Mouse (Mus musculus) neural tube, postnatal 0 days (tissue): ENCODE measurements around the gene Rbm5. TPM values are rescaled to one million over a fixed set of nuclear protein-coding genes. Genes with fewer than 3 reads are reported as not detected.

Experiments used
- polyA plus RNA-seq: library from polyadenylated mRNA; unstranded; fragments of >200 nt; fragmentation: Nextera tagmentation; extraction: Ambion mirVana; gene quantifications from 2 replicates; pipeline ENCODE4 v1.2.1, GENCODE M21; 2015

Rbm5 gene
- 136 and 143 TPM in 2 replicates for polyA plus RNA-seq

DNA sequence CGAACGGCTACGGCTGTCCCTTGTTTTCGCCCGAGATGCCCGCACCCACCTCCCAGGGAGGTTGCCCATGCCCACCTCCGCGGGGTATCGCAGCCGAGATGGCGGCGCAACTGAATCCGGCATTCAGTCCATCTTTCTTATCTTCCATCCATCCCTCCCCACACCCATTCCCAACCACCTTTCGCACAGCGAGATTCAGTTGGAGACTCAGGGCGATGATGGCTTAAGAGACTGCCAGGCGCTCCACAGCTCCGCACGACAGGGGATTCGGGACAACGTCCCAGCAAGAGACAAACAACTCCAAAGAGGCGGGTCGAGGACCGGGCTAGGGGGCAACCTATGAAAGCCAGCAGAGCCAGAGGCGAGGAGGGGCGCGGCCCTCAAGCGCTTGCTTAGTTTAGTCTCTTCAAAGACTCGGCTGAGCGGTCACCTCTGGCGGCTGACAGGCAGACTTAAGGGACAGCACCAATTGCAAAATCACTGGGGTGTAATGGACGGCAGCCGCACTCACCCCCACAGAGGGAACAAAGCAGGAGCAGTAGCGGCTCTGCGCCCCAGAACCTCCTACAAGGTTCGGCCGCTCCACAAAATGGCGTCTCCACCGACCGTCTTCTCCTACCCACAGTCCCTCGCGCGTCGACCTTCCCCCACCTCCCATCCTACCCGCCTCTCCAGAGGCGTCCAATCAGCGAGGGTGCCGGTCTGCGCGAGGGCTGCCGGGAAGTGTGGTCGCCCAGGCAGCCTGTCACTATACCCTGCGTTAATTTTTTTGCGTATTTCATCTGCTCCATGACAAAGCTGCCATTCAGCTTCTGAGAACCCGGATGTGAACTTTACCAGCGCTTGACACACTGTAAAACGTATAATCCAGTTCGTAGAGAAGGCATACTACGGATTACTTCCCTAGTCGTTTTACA, at the start of gene Rbm5:
Gene Rbm5 (minus strand): TSS at position 623 of the 917 bp plus-strand sequence.

DNA sequence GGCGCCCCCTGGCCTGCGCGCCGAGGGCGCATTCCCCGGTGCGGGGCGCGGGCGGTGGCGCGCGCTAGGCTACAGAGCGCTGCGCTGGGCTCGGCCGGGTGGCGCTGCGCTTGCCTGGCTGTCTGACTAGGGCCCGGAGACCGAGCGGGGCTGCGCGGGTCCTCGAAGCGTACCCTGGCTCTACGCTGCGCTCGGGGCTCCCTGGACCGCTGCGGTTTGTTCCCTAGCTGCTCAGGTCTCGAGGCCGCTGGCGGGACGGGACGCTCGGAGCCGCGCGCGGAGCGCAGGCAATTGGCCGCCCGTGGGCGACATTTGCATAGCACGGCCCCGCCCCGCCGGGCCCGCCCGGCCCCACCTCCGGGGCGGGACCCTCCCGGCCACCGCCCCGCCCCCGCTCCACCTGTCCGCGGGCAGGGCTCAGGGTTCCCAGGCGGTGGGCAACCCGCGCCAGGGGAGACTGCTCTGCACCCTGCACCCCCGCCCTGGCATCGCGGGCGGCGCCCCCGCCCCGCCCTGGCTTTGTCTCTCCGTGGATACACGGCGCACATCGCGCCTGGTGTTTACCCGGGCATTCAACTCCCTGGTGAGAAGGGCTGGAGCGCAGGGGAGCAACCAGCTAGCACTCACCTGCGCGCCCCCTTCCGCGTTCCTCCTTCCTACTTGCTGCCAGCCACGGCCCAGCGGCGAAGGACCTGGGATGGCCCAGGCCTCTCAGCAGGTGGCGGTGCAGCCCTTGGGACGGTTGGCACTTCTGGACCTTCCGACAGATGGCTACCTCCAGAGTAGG, 60.9 kb downstream of the Rbm5 start, which contains the start of gene Sema3f:
Gene Sema3f (minus strand): TSS at position 779 of the 787 bp plus-strand sequence.

Other genes with a start within 250 kb of the Rbm5 start
- gene Tmem115, start 237.1 kb downstream of the Rbm5 start, polyA plus RNA-seq, result 48.4 and 50.3 TPM in 2 replicates
- gene Cyb561d2, start 228.8 kb downstream of the Rbm5 start, polyA plus RNA-seq, result 64.1 and 65.4 TPM in 2 replicates
- gene Nprl2, start 228.8 kb downstream of the Rbm5 start, polyA plus RNA-seq, result 57.7 and 63.8 TPM in 2 replicates
- gene Zmynd10, start 223.7 kb downstream of the Rbm5 start, polyA plus RNA-seq, result 2.3 and 2.8 TPM in 2 replicates
- gene Rassf1, start 219.4 kb downstream of the Rbm5 start, polyA plus RNA-seq, result 33.1 and 41.1 TPM in 2 replicates
- 121 and 123 TPM in 2 replicates for gene Tusc2, start 207.7 kb downstream of the Rbm5 start, polyA plus RNA-seq
- gene Hyal2, start 203.1 kb downstream of the Rbm5 start, polyA plus RNA-seq, result 40.8 and 41.1 TPM in 2 replicates
- gene Hyal1, start 194.1 kb downstream of the Rbm5 start, polyA plus RNA-seq, result 5.3 and 5.8 TPM in 2 replicates
- gene Naa80, start 192.1 kb downstream of the Rbm5 start, polyA plus RNA-seq, result 19.3 and 21.4 TPM in 2 replicates
- 1.8 and 2.2 TPM in 2 replicates for gene Hyal3, start 190.2 kb downstream of the Rbm5 start, polyA plus RNA-seq
- 10.7 and 15.2 TPM in 2 replicates for gene Ifrd2, start 183.4 kb downstream of the Rbm5 start, polyA plus RNA-seq
- 8.4 and 9.7 TPM in 2 replicates for gene Sema3b, start 161.8 kb downstream of the Rbm5 start, polyA plus RNA-seq
- 303 and 324 TPM in 2 replicates for gene Gnai2, start 135.6 kb downstream of the Rbm5 start, polyA plus RNA-seq
- gene Slc38a3, start 101.5 kb downstream of the Rbm5 start, polyA plus RNA-seq, result 54.2 and 66.6 TPM in 2 replicates
- gene Gnat1, start 91.3 kb downstream of the Rbm5 start, polyA plus RNA-seq, result 3.0 and 4.8 TPM in 2 replicates
- 8.0 and 9.4 TPM in 2 replicates for gene Sema3f, start 60.5 kb downstream of the Rbm5 start, polyA plus RNA-seq
- gene Rbm6, start 102.2 kb upstream of the Rbm5 start, polyA plus RNA-seq, result 50.8 and 55.7 TPM in 2 replicates
- 13.8 and 15.2 TPM in 2 replicates for gene Mon1a, start 117.2 kb upstream of the Rbm5 start, polyA plus RNA-seq
- gene Mst1r, start 135.9 kb upstream of the Rbm5 start, polyA plus RNA-seq, result 1.4 and 1.6 TPM in 2 replicates
- not detected in 2 replicates for gene Actl11, start 157.5 kb upstream of the Rbm5 start, polyA plus RNA-seq
- gene Camkv, start 164.7 kb upstream of the Rbm5 start, polyA plus RNA-seq, result 83.3 and 101 TPM in 2 replicates
- 5.1 and 7.6 TPM in 2 replicates for gene Traip, start 179.1 kb upstream of the Rbm5 start, polyA plus RNA-seq
- gene Uba7, start 204.5 kb upstream of the Rbm5 start, polyA plus RNA-seq, result 8.6 and 10.5 TPM in 2 replicates
- 0.36 and 0.93 TPM in 2 replicates for gene Gm20661, start 212.1 kb upstream of the Rbm5 start, polyA plus RNA-seq
- 19.8 and 20.4 TPM in 2 replicates for gene Inka1, start 214.9 kb upstream of the Rbm5 start, polyA plus RNA-seq
- 1.2 and 2.5 TPM in 2 replicates for gene Cdhr4, start 221.5 kb upstream of the Rbm5 start, polyA plus RNA-seq
- gene Gm20662, start 225.4 kb upstream of the Rbm5 start, polyA plus RNA-seq, result 0.74 and 0.92 TPM in 2 replicates
- 76.1 and 83.1 TPM in 2 replicates for gene Ip6k1, start 231.5 kb upstream of the Rbm5 start, polyA plus RNA-seq